Mouse (Mus musculus): Measurements from ENCODE around the gene Kpna7. TPM values are rescaled to one million over a fixed set of nuclear protein-coding genes. Genes with fewer than 3 reads are reported as not detected.
A peak's percentile ranks its signal among the peaks of the same experiment; 100 is the strongest.

Gene Kpna7
- total RNA-seq, 1 experiment from 2014 or later: not detected

GRCm38 (mm10) chr5:144989061-144989405 is 94.8 kb downstream of the Kpna7 start:
- ATAC-seq (replicated peaks in 1 of 2; ENCODE audit: insufficient read depth in 1 of 2, low FRiP score in 2 of 2, low TSS enrichment in 1 of 2, low read depth in 1 of 2, poor library complexity in 2 of 2, severe bottlenecking in 2 of 2): no peak

GRCm38 (mm10) chr5:144988340-144989060 is 95.3 kb downstream of the Kpna7 start:
- ATAC-seq (replicated peaks in 1 of 2; ENCODE audit: insufficient read depth in 1 of 2, low FRiP score in 2 of 2, low TSS enrichment in 1 of 2, low read depth in 1 of 2, poor library complexity in 2 of 2, severe bottlenecking in 2 of 2): no peak

- ATAC-seq (replicated peaks in 1 of 2; ENCODE audit: insufficient read depth in 1 of 2, low FRiP score in 2 of 2, low TSS enrichment in 1 of 2, low read depth in 1 of 2, poor library complexity in 2 of 2, severe bottlenecking in 2 of 2): no peak
Observed at GRCm38 (mm10) chr5:144987561-144987960, 96.3 kb downstream of the Kpna7 start.

- no peak for ATAC-seq (replicated peaks in 1 of 2; ENCODE audit: insufficient read depth in 1 of 2, low FRiP score in 2 of 2, low TSS enrichment in 1 of 2, low read depth in 1 of 2, poor library complexity in 2 of 2, severe bottlenecking in 2 of 2)
Observed at GRCm38 (mm10) chr5:144984839-144985238, 99.0 kb downstream of the Kpna7 start.

GRCm38 (mm10) chr5:144983227-144983626 is 100.6 kb downstream of the Kpna7 start:
- ATAC-seq (replicated peaks in 1 of 2; ENCODE audit: insufficient read depth in 1 of 2, low FRiP score in 2 of 2, low TSS enrichment in 1 of 2, low read depth in 1 of 2, poor library complexity in 2 of 2, severe bottlenecking in 2 of 2): no peak

GRCm38 (mm10) chr5:144979110-144979509 is 104.7 kb downstream of the Kpna7 start:
- ATAC-seq (replicated peaks in 1 of 2; ENCODE audit: insufficient read depth in 1 of 2, low FRiP score in 2 of 2, low TSS enrichment in 1 of 2, low read depth in 1 of 2, poor library complexity in 2 of 2, severe bottlenecking in 2 of 2): no peak

- ATAC-seq (replicated peaks in 1 of 2; ENCODE audit: insufficient read depth in 1 of 2, low FRiP score in 2 of 2, low TSS enrichment in 1 of 2, low read depth in 1 of 2, poor library complexity in 2 of 2, severe bottlenecking in 2 of 2): peak in 1 of 2 experiments; percentile 14; a peak in 1 of 4 replicates
Observed at GRCm38 (mm10) chr5:144978533-144979107, 105.2 kb downstream of the Kpna7 start.

- ATAC-seq (replicated peaks in 1 of 2; ENCODE audit: insufficient read depth in 1 of 2, low FRiP score in 2 of 2, low TSS enrichment in 1 of 2, low read depth in 1 of 2, poor library complexity in 2 of 2, severe bottlenecking in 2 of 2): no peak
Observed at GRCm38 (mm10) chr5:144971266-144971665, 112.6 kb downstream of the Kpna7 start.

- ATAC-seq (replicated peaks in 1 of 2; ENCODE audit: insufficient read depth in 1 of 2, low FRiP score in 2 of 2, low TSS enrichment in 1 of 2, low read depth in 1 of 2, poor library complexity in 2 of 2, severe bottlenecking in 2 of 2): peak; percentile 38 to 47
Observed at GRCm38 (mm10) chr5:144965639-144966351, 118.0 kb downstream of the Kpna7 start, which contains the start of gene Smurf1. Gene Smurf1, minus strand, starts transcription at chr5:144965847.

GRCm38 (mm10) chr5:144964872-144965638 is 118.8 kb downstream of the Kpna7 start:
- peak; percentile 70 to 80 for ATAC-seq (replicated peaks in 1 of 2; ENCODE audit: insufficient read depth in 1 of 2, low FRiP score in 2 of 2, low TSS enrichment in 1 of 2, low read depth in 1 of 2, poor library complexity in 2 of 2, severe bottlenecking in 2 of 2)

- no peak for ATAC-seq (replicated peaks in 1 of 2; ENCODE audit: insufficient read depth in 1 of 2, low FRiP score in 2 of 2, low TSS enrichment in 1 of 2, low read depth in 1 of 2, poor library complexity in 2 of 2, severe bottlenecking in 2 of 2)
Observed at GRCm38 (mm10) chr5:144964465-144964864, 119.4 kb downstream of the Kpna7 start.

- peak; percentile 14 to 26; a peak in 3 of 4 replicates for ATAC-seq (replicated peaks in 1 of 2; ENCODE audit: insufficient read depth in 1 of 2, low FRiP score in 2 of 2, low TSS enrichment in 1 of 2, low read depth in 1 of 2, poor library complexity in 2 of 2, severe bottlenecking in 2 of 2)
Observed at GRCm38 (mm10) chr5:144963817-144964261, 120.0 kb downstream of the Kpna7 start.

- 0 out of 4 replicates have a peak, but pooled peaks of 1 of the 2 experiments have one; percentile 0 for ATAC-seq (replicated peaks in 1 of 2; ENCODE audit: insufficient read depth in 1 of 2, low FRiP score in 2 of 2, low TSS enrichment in 1 of 2, low read depth in 1 of 2, poor library complexity in 2 of 2, severe bottlenecking in 2 of 2)
Observed at GRCm38 (mm10) chr5:144963401-144963800, 120.4 kb downstream of the Kpna7 start.

GRCm38 (mm10) chr5:144958271-144958670 is 125.6 kb downstream of the Kpna7 start:
- no peak for ATAC-seq (replicated peaks in 1 of 2; ENCODE audit: insufficient read depth in 1 of 2, low FRiP score in 2 of 2, low TSS enrichment in 1 of 2, low read depth in 1 of 2, poor library complexity in 2 of 2, severe bottlenecking in 2 of 2)

GRCm38 (mm10) chr5:144954432-144954831 is 129.4 kb downstream of the Kpna7 start:
- no peak for ATAC-seq (replicated peaks in 1 of 2; ENCODE audit: insufficient read depth in 1 of 2, low FRiP score in 2 of 2, low TSS enrichment in 1 of 2, low read depth in 1 of 2, poor library complexity in 2 of 2, severe bottlenecking in 2 of 2)

- ATAC-seq (replicated peaks in 1 of 2; ENCODE audit: insufficient read depth in 1 of 2, low FRiP score in 2 of 2, low TSS enrichment in 1 of 2, low read depth in 1 of 2, poor library complexity in 2 of 2, severe bottlenecking in 2 of 2): no peak
Observed at GRCm38 (mm10) chr5:144952592-144952991, 131.2 kb downstream of the Kpna7 start.

GRCm38 (mm10) chr5:144950428-144951051 is 133.3 kb downstream of the Kpna7 start:
- no peak for ATAC-seq (replicated peaks in 1 of 2; ENCODE audit: insufficient read depth in 1 of 2, low FRiP score in 2 of 2, low TSS enrichment in 1 of 2, low read depth in 1 of 2, poor library complexity in 2 of 2, severe bottlenecking in 2 of 2)
